Mouse (Mus musculus) C2C12 (cell line): ENCODE measurements at regions not wholly inside any gene's neighbourhood (a gene's known extent, or its start where the extent isn't known, plus 50 kb on each side); places are given as distances from the start of the nearest gene placed in this dataset.
"Not testable (repeated sequence)": the region's sequence is repeated elsewhere in the genome, so short reads cannot be mapped to it uniquely, and the experiment has no call there.

ENCODE experiments used
- H3K27me3 ChIP-seq: one replicate; pipeline ENCODE4 v1.6.1; 2011; ENCODE audit not compliant: control insufficient read depth, insufficient read depth, insufficient read length
- H3K36me3 ChIP-seq: one replicate; pipeline ENCODE4 v1.6.1; 2011; ENCODE audit not compliant: control insufficient read depth, insufficient read depth
- H3K4me3 ChIP-seq: one replicate; pipeline ENCODE4 v1.5.1; 2011; ENCODE audit warnings: mild to moderate bottlenecking, control low read depth; ENCODE audit not compliant: poor library complexity, insufficient read depth, severe bottlenecking
- H3K79me2 ChIP-seq: one replicate; pipeline ENCODE4 v1.6.1; 2011; ENCODE audit not compliant: control insufficient read depth, insufficient read depth
- H3K79me3 ChIP-seq: one replicate; pipeline ENCODE4 v1.6.1; 2011; ENCODE audit warnings: low read depth, control low read depth
- H3ac ChIP-seq: one replicate; pipeline ENCODE3; 2011; ENCODE audit warnings: low read depth; ENCODE audit not compliant: control insufficient read depth, insufficient read length
- CEBPB ChIP-seq: IDR thresholded peaks from one replicate; pipeline ENCODE4 v1.6.1; 2011; ENCODE audit warnings: low read depth, mild to moderate bottlenecking, control low read depth, moderate library complexity
- CTCF ChIP-seq: IDR thresholded peaks from one replicate; pipeline ENCODE4 v1.5.1; 2011; ENCODE audit not compliant: control insufficient read depth, insufficient read depth, insufficient read length
- FOSL1 ChIP-seq: IDR thresholded peaks from one replicate; pipeline ENCODE4 v1.8.0; 2011; ENCODE audit warnings: mild to moderate bottlenecking, low read length; ENCODE audit not compliant: poor library complexity, insufficient read depth, severe bottlenecking
- MAX ChIP-seq: IDR thresholded peaks from one replicate; pipeline ENCODE4 v1.6.1; 2011; ENCODE audit warnings: mild to moderate bottlenecking, control low read depth
- MYOD1 ChIP-seq: IDR thresholded peaks from one replicate; pipeline ENCODE4 v1.6.1; 2011; ENCODE audit warnings: low read depth; ENCODE audit not compliant: control insufficient read depth, insufficient read length
- MYOG ChIP-seq: IDR thresholded peaks from one replicate; pipeline ENCODE4 v1.6.1; 2011; ENCODE audit not compliant: control insufficient read depth, insufficient read length; ENCODE audit errors: extremely low read depth
- USF1 ChIP-seq: IDR thresholded peaks from one replicate; pipeline ENCODE4 v1.6.1; 2011; ENCODE audit warnings: low read depth, mild to moderate bottlenecking, control low read depth, moderate library complexity

GRCm38 (mm10) chr13:115843121-115843520 lies 466.4 kb downstream of the Isl1 start:
- Histone ChIP-seq H3K27me3 (no peaks in the 10 kb centered on the region), H3K36me3 (no peaks in the 10 kb centered on the region), H3ac (no peak overlapping the region), H3K79me3 (no peaks in the 10 kb centered on the region), H3K79me2 (no peaks in the 10 kb centered on the region), H3K4me3 (no peak overlapping the region)
- TF ChIP-seq FOSL1 (no peak), MYOG (no peak), USF1 (no peak), CTCF (no peak), MAX (no peak), MYOD1 (no peak), CEBPB (no peak)

- Histone ChIP-seq H3ac (no peak overlapping the region), H3K36me3 (no peaks in the 10 kb centered on the region), H3K27me3 (no peaks in the 10 kb centered on the region), H3K79me3 (no peaks in the 10 kb centered on the region), H3K79me2 (no peaks in the 10 kb centered on the region), H3K4me3 (no peak overlapping the region)
- TF ChIP-seq CEBPB (no peak), MYOG (no peak), USF1 (no peak), MAX (no peak), FOSL1 (no peak), MYOD1 (no peak), CTCF (no peak)
Observed at GRCm38 (mm10) chr13:115836203-115836768, 473.2 kb downstream of the Isl1 start.

- no peaks in the 10 kb centered on the region for H3K27me3 ChIP-seq
- H3K79me2 ChIP-seq: no peaks in the 10 kb centered on the region
- H3K4me3 ChIP-seq: no peak overlapping the region
- no peak for TF ChIP-seq MAX
- no peak for TF ChIP-seq CEBPB
- no peak for TF ChIP-seq MYOD1
- no peak for TF ChIP-seq USF1
- TF ChIP-seq MYOG: no peak
- TF ChIP-seq CTCF: no peak
- TF ChIP-seq FOSL1: no peak
- H3K79me3 ChIP-seq: no peaks in the 10 kb centered on the region
- no peaks in the 10 kb centered on the region for H3K36me3 ChIP-seq
- no peak overlapping the region for H3ac ChIP-seq
Observed at GRCm38 (mm10) chr13:115825191-115825590, 484.3 kb downstream of the Isl1 start.

GRCm38 (mm10) chr13:115822527-115822926 lies 487.0 kb downstream of the Isl1 start:
- Histone ChIP-seq H3K36me3 (no peaks in the 10 kb centered on the region), H3K27me3 (no peaks in the 10 kb centered on the region), H3K4me3 (no peak overlapping the region), H3ac (no peak overlapping the region), H3K79me2 (no peaks in the 10 kb centered on the region), H3K79me3 (no peaks in the 10 kb centered on the region)
- TF ChIP-seq FOSL1: no peak
- TF ChIP-seq CTCF: no peak
- TF ChIP-seq MYOG: no peak
- no peak for TF ChIP-seq USF1
- no peak for TF ChIP-seq MYOD1
- TF ChIP-seq CEBPB: no peak
- TF ChIP-seq MAX: no peak

- no peaks in the 10 kb centered on the region for H3K27me3 ChIP-seq
- H3K4me3 ChIP-seq: no peak overlapping the region
- H3K79me3 ChIP-seq: no peaks in the 10 kb centered on the region
- TF ChIP-seq FOSL1 (peak; percentile 34), CEBPB (no peak)
- no peaks in the 10 kb centered on the region for H3K79me2 ChIP-seq
- H3ac ChIP-seq: no peak overlapping the region
- H3K36me3 ChIP-seq: no peaks in the 10 kb centered on the region
Observed at GRCm38 (mm10) chr13:115814211-115814610, 495.3 kb downstream of the Isl1 start.

GRCm38 (mm10) chr13:115799294-115799693 lies 510.2 kb downstream of the Isl1 start:
- no peak overlapping the region for H3K4me3 ChIP-seq
- no peaks in the 10 kb centered on the region for H3K79me2 ChIP-seq
- TF ChIP-seq USF1 (no peak), MYOG (no peak), FOSL1 (no peak), MAX (no peak), CTCF (no peak), MYOD1 (no peak), CEBPB (no peak)
- H3K27me3 ChIP-seq: no peaks in the 10 kb centered on the region
- H3K36me3 ChIP-seq: no peaks in the 10 kb centered on the region
- H3ac ChIP-seq: no peak overlapping the region
- no peaks in the 10 kb centered on the region for H3K79me3 ChIP-seq

GRCm38 (mm10) chr13:115751271-115751670 lies 558.2 kb downstream of the Isl1 start:
- no peaks in the 10 kb centered on the region for H3K79me3 ChIP-seq
- TF ChIP-seq CTCF: no peak
- no peak for TF ChIP-seq USF1
- TF ChIP-seq MYOG: no peak
- no peak for TF ChIP-seq FOSL1
- no peak for TF ChIP-seq MYOD1
- no peaks in the 10 kb centered on the region for H3K27me3 ChIP-seq
- no peaks in the 10 kb centered on the region for H3K79me2 ChIP-seq
- H3K4me3 ChIP-seq: no peak overlapping the region
- no peaks in the 10 kb centered on the region for H3K36me3 ChIP-seq
- no peak overlapping the region for H3ac ChIP-seq

GRCm38 (mm10) chr13:115742080-115742479 lies 567.4 kb downstream of the Isl1 start:
- H3K79me3 ChIP-seq, H3K79me2 ChIP-seq, H3K27me3 ChIP-seq, H3K4me3 ChIP-seq, H3K36me3 ChIP-seq, H3ac ChIP-seq: not testable (repeated sequence)
